Mouse (Mus musculus) myocyte (in vitro differentiated cells): Measurements from ENCODE around the gene Ubqln2.

Source experiments
- CEBPB ChIP-seq: IDR thresholded peaks from 2 replicates; pipeline ENCODE4 v1.6.1; 2011; ENCODE audit warnings: mild to moderate bottlenecking, moderate library complexity; ENCODE audit not compliant: poor library complexity, insufficient read depth, severe bottlenecking
- E2F4 ChIP-seq: IDR thresholded peaks from one replicate; pipeline ENCODE4 v1.6.1; 2011; ENCODE audit warnings: mild to moderate bottlenecking, control low read depth, moderate library complexity; ENCODE audit not compliant: insufficient read depth
- MAX ChIP-seq: IDR thresholded peaks from one replicate; pipeline ENCODE4 v1.6.1; 2011; ENCODE audit warnings: low read depth, mild to moderate bottlenecking, control low read depth
- MYOD1 ChIP-seq, 3 experiments: IDR thresholded peaks; one replicate each; pipeline ENCODE4 v1.6.1; 2011; ENCODE audit warnings: control low read depth in 2 of 3, low read depth in 2 of 3, mild to moderate bottlenecking in 2 of 3, moderate library complexity in 1 of 3; ENCODE audit not compliant: insufficient read length in 2 of 3, control insufficient read depth in 1 of 3
- MYOG ChIP-seq, 3 experiments: IDR thresholded peaks; one replicate each; pipeline ENCODE4 v1.6.1; 2011; ENCODE audit warnings: control low read depth in 2 of 3, low read depth in 2 of 3, mild to moderate bottlenecking in 2 of 3; ENCODE audit not compliant: insufficient read length in 2 of 3, control insufficient read depth in 1 of 3, insufficient read depth in 1 of 3
- POLR2A ChIP-seq: IDR thresholded peaks from one replicate; pipeline ENCODE4 v1.6.1; 2011; ENCODE audit warnings: low read depth, mild to moderate bottlenecking, control low read depth, moderate library complexity; ENCODE audit not compliant: insufficient read length
- POLR2AphosphoS2 ChIP-seq: IDR thresholded peaks from one replicate; pipeline ENCODE4 v1.6.1; 2011; ENCODE audit warnings: low read depth, control low read depth; ENCODE audit not compliant: insufficient read length
- TCF12 ChIP-seq: IDR thresholded peaks from one replicate; pipeline ENCODE4 v1.6.1; 2011; ENCODE audit warnings: mild to moderate bottlenecking, control low read depth; ENCODE audit not compliant: poor library complexity, insufficient read depth, severe bottlenecking
- TCF3 ChIP-seq: IDR thresholded peaks from one replicate; pipeline ENCODE4 v1.6.1; 2011; ENCODE audit warnings: low read depth, control low read depth; ENCODE audit not compliant: insufficient read length
- USF1 ChIP-seq: IDR thresholded peaks from one replicate; pipeline ENCODE4 v1.6.1; 2011; ENCODE audit warnings: low read depth, mild to moderate bottlenecking, control low read depth, moderate library complexity

- TF ChIP-seq USF1 (no peak), POLR2A (no peak), MAX (no peak), CEBPB (no peak), TCF12 (no peak), POLR2AphosphoS2 (no peak), TCF3 (no peak), MYOG (IDR thresholded peaks at IDR 0.05; ENCODE audit: control insufficient read depth in 1 of 3, insufficient read depth in 1 of 3, insufficient read length in 2 of 3, low read depth in 2 of 3) (no peak), MYOD1 (IDR thresholded peaks at IDR 0.05; ENCODE audit: control insufficient read depth in 1 of 3, insufficient read length in 2 of 3, low read depth in 2 of 3) (no peak), E2F4 (no peak)
These were observed 21.2 kb upstream of the Ubqln2 start for GRCm38 (mm10) chrX:153476760-153477248.
